Mouse (Mus musculus) heart, embryonic 13.5 days (tissue): Measurements from ENCODE around the gene Srprb. TPM values are rescaled to one million over a fixed set of nuclear protein-coding genes. Genes with fewer than 3 reads are reported as not detected.

ENCODE experiments used
- ATAC-seq: fragments of 200-750 bp; cut with Nextera tagmentation; 2 replicates; pipeline ENCODE4 v1.8.0; 2017; ENCODE audit warnings: moderate TSS enrichment; ENCODE audit not compliant: insufficient number of reproducible peaks, low FRiP score, low TSS enrichment; ENCODE audit errors: extremely low read depth
- H3K27ac ChIP-seq: fragments of 300-500 bp; sonication (generic); replicated peaks from 2 replicates; pipeline ENCODE4 v1.5.1; 2015; ENCODE audit warnings: moderate library complexity, mild to moderate bottlenecking, inconsistent platforms
- H3K27me3 ChIP-seq: fragments of 300-500 bp; sonication (generic); replicated peaks from 2 replicates; pipeline ENCODE4 v1.6.1; 2015; ENCODE audit warnings: mild to moderate bottlenecking, inconsistent platforms
- H3K36me3 ChIP-seq: fragments of 300-500 bp; sonication (generic); 2 replicates; pipeline ENCODE4 v1.6.1; 2015; ENCODE audit warnings: mild to moderate bottlenecking, inconsistent platforms
- H3K4me1 ChIP-seq: fragments of 300-500 bp; sonication (generic); 2 replicates; pipeline ENCODE4 v1.6.1; 2015; ENCODE audit warnings: inconsistent platforms
- H3K4me2 ChIP-seq: fragments of 300-500 bp; sonication (generic); 2 replicates; pipeline ENCODE4 v1.6.1; 2015; ENCODE audit warnings: inconsistent platforms, mild to moderate bottlenecking, moderate library complexity
- H3K4me3 ChIP-seq: fragments of 300-500 bp; sonication (generic); 2 replicates; pipeline ENCODE4 v1.5.1; 2015; ENCODE audit warnings: moderate library complexity, mild to moderate bottlenecking, inconsistent platforms
- H3K9ac ChIP-seq: fragments of 300-500 bp; sonication (generic); 2 replicates; pipeline ENCODE4 v1.6.1; 2015; ENCODE audit warnings: inconsistent platforms, mild to moderate bottlenecking, moderate library complexity
- H3K9me3 ChIP-seq: fragments of 300-500 bp; sonication (generic); 2 replicates; pipeline ENCODE4 v1.6.1; 2016; ENCODE audit warnings: inconsistent platforms
- WGBS: fragments of 180-500 bp; shearing (Covaris S2); methylation state at CpG from one replicate; pipeline ENCODE4 v1.1.7; 2015; ENCODE audit warnings: mixed read lengths; 5-methylcytosine and 5-hydroxymethylcytosine counted together
- polyA plus RNA-seq: library from polyadenylated mRNA; unstranded; fragments of >200 nt; fragmentation: Nextera tagmentation; extraction: Ambion mirVana; gene quantifications from 2 replicates; pipeline ENCODE4 v1.2.1, GENCODE M21; 2015

Gene Srprb
- polyA plus RNA-seq = 42.6 and 48.5 TPM in 2 replicates

- ATAC-seq = peak; percentile 97
- Histone ChIP-seq H3K9ac (peak within 1 kb of the TSS; percentile 95), H3K27ac (peak within 1 kb of the TSS; percentile 91), H3K27me3 (no peaks in the 10 kb centered on the region), H3K4me2 (peak within 1 kb of the TSS; percentile 86), H3K9me3 (no peaks in the 10 kb centered on the region), H3K36me3 (peaks cover 32% of the 10 kb centered on the region), H3K4me1 (peaks cover 7% of the 10 kb centered on the region), H3K4me3 (peak within 1 kb of the TSS; percentile 91)
- under 1% methylated on average over 45 of the region's 45 CpGs for WGBS
Observed at GRCm38 (mm10) chr9:103201561-103202260, at the start of gene Srprb. Gene Srprb (minus strand): TSS chr9:103202137.

- H3K9ac ChIP-seq = no peak overlapping the region
- no peaks in the 10 kb centered on the region for H3K36me3 ChIP-seq
- no peak overlapping the region for H3K4me3 ChIP-seq
- H3K9me3 ChIP-seq = peaks cover 3% of the 10 kb centered on the region
- WGBS = 23% methylated on average over 4 of the region's 4 CpGs
- ATAC-seq = no peak
- peaks cover 11% of the 10 kb centered on the region for H3K4me1 ChIP-seq
- no peak overlapping the region for H3K4me2 ChIP-seq
- H3K27ac ChIP-seq = no peak overlapping the region
- peaks cover 7% of the 10 kb centered on the region for H3K27me3 ChIP-seq
Observed at GRCm38 (mm10) chr9:103248618-103249017, 46.7 kb upstream of the Srprb start.

DNA sequence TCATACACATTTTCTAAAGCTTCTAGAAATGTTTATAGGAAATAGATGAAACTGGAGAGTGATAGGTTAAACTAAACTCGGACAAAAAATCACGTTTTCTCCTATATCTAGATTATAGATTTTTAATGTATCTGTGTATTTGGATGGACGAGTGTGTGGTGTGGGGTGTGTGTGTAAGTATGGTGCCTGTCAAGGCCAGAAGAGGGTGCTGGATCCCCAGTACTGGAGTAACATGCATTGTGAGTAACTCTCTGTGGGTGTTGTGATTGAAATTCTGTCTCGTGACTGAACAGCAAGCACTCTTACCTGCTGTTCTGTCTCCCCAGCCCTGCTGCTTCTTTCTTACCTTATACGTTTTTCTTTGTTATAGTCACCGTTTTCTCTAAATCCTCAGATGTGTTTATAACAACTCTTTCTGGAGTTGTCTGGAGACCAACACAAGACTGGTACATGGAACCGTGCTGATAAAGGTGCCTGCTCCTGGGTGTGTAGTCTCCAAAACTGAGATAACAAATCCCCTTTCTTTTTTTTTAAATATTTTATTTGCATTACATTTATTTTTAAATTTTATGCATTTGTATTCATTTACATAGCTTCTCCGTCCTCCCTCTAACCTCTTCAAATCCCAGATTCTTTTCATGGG, 44.7 kb upstream of the Srprb start:
- Histone ChIP-seq H3K9me3 (no peaks in the 10 kb centered on the region), H3K27me3 (peaks cover 13% of the 10 kb centered on the region), H3K36me3 (no peaks in the 10 kb centered on the region), H3K27ac (no peak overlapping the region), H3K4me3 (no peak overlapping the region), H3K4me2 (no peak overlapping the region), H3K9ac (no peak overlapping the region), H3K4me1 (peaks cover 7% of the 10 kb centered on the region)
- ATAC-seq = no peak
- WGBS = 73% methylated on average over 8 of the region's 8 CpGs

DNA sequence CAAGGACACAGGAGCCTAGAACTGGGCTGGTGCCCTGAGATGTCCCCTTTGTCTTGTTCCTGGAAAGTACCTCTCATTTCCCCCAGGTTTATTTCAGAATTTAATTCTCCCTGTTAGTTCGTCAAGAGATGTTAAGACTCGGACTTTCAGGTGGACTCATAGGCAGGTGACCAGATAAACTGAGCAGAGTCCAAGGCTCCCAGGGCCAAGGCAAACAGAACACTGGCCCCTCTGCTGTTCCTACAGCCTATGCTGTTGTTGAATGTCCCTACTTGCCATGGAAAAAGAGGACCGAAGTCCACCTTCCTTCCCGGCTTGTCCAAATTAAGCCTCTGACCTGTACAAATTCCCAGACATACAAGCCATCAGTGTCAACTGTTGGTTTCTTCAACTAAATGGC, 41.7 kb upstream of the Srprb start:
- H3K36me3 ChIP-seq = no peaks in the 10 kb centered on the region
- no peak overlapping the region for H3K9ac ChIP-seq
- no peak overlapping the region for H3K27ac ChIP-seq
- no peak overlapping the region for H3K4me2 ChIP-seq
- ATAC-seq = no peak
- no peak overlapping the region for H3K4me3 ChIP-seq
- WGBS = 88% methylated on average over 4 of the region's 4 CpGs
- no peaks in the 10 kb centered on the region for H3K9me3 ChIP-seq
- peaks cover 4% of the 10 kb centered on the region for H3K4me1 ChIP-seq
- H3K27me3 ChIP-seq = peaks cover 17% of the 10 kb centered on the region

GRCm38 (mm10) chr9:103241206-103241605, 39.3 kb upstream of the Srprb start:
- Histone ChIP-seq H3K36me3 (no peaks in the 10 kb centered on the region), H3K4me2 (no peak overlapping the region), H3K4me3 (no peak overlapping the region), H3K27me3 (0 out of 2 replicates have a peak, but pooled peaks cover 9% of the 10 kb centered on the region), H3K9ac (no peak overlapping the region), H3K9me3 (no peaks in the 10 kb centered on the region), H3K27ac (no peak overlapping the region), H3K4me1 (no peaks in the 10 kb centered on the region)
- ATAC-seq = no peak
- 65% methylated on average over 2 of the region's 2 CpGs for WGBS

DNA sequence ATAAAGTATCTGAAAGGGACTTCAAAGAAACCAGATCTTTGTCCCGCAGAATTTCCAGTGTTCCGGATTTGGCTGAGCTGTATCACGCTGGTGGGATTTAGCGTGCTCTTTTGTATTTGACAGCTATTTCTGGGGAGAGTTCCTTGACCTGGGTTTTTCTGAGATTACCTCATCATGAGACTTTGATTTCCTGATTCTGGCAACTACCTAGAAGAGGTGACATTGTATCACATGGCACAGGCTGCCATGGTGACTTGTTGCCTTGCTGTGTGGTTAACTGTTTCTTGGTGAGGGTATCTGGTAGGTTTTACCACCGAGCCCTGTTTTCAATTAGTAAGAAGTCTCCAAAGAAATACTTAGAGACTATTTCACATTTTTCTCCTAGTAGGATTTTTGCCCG, 37.5 kb upstream of the Srprb start:
- no peaks in the 10 kb centered on the region for H3K9me3 ChIP-seq
- 0 out of 2 replicates have a peak, but pooled peaks cover 9% of the 10 kb centered on the region for H3K27me3 ChIP-seq
- no peak overlapping the region for H3K27ac ChIP-seq
- no peak for ATAC-seq
- H3K4me3 ChIP-seq = no peak overlapping the region
- no peak overlapping the region for H3K4me2 ChIP-seq
- H3K4me1 ChIP-seq = no peaks in the 10 kb centered on the region
- no peaks in the 10 kb centered on the region for H3K36me3 ChIP-seq
- H3K9ac ChIP-seq = no peak overlapping the region
- WGBS = 76% methylated on average over 6 of the region's 6 CpGs

DNA sequence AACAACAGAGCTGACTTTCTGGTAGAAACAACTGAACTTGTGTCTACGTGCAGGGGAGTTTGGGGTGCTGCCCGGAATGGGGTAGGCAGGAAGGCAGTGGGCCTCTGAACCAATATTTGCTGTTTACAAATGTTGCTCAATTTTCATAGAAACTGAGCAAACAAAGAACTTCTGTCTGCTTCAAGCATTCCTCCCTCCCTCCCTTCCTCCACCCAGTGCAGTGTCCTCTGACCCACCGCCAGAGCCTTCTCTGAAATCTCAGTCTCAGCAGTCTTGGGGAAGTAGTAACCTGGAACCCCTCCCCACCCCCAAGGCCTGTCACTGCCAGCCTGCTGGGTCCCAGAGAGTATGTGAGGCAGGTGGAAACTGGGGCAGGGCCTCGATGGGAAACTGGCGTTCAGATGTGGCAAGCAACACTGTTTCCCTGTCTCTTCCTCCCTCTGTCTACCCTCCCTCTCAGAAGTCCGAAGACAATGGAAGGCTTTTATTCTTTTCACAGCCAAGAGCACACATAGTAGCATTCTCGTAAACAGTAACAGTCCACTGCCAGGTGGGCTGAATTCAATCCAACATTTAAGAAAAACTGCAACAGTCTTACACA, 32.7 kb upstream of the Srprb start:
- peaks cover 13% of the 10 kb centered on the region for H3K4me1 ChIP-seq
- no peak overlapping the region for H3K27ac ChIP-seq
- no peak for ATAC-seq
- no peaks in the 10 kb centered on the region for H3K9me3 ChIP-seq
- no peak overlapping the region for H3K4me2 ChIP-seq
- no peak overlapping the region for H3K4me3 ChIP-seq
- H3K9ac ChIP-seq = no peak overlapping the region
- H3K27me3 ChIP-seq = no peaks in the 10 kb centered on the region
- 67% methylated on average over 7 of the region's 7 CpGs for WGBS
- H3K36me3 ChIP-seq = no peaks in the 10 kb centered on the region

DNA sequence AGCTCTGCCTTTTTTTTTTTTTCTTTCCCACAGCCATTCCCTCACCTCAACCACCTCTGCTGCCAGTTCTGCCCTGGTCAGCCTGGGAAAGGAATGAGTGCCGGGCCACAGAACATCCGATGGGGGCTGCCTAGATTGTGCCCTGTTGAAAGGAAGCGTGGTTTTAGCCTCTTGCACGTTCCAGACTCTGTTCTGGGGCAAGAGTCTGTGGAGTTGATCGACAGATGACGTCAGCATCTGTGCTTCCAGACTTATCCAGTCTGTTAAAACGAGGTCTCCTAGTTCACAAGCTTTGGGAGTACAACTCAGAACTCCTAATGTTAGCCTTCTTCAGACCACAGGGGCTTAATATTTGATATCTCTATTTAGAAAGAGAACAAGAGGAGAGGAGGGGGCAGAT, 32.1 kb upstream of the Srprb start:
- no peak overlapping the region for H3K27ac ChIP-seq
- no peak for ATAC-seq

DNA sequence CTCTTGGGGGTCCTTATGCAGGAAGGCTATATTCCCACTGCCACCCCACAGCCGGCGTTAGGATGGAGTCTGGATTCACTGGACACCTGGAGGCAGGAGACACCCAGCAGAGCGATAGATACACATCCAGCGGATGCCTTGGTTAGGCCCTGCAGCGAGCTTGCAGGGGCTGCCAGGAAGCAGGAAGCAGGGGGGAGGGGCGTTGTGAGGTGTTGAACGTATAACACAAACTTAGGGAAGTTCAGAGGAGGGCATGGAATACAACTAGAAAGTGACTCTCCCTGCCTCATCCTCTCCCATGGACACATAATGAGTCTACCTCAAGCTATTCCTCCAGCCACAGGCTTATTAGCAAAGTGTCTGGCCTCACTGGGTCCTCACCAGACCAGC, 31.1 kb upstream of the Srprb start:
- H3K27ac ChIP-seq = no peak overlapping the region
- no peak overlapping the region for H3K9ac ChIP-seq
- no peak overlapping the region for H3K4me2 ChIP-seq
- 41% methylated on average over 7 of the region's 7 CpGs for WGBS
- peaks cover 13% of the 10 kb centered on the region for H3K4me1 ChIP-seq
- ATAC-seq = no peak; the same call in 1 of the 2 replicates
- H3K9me3 ChIP-seq = no peaks in the 10 kb centered on the region
- peaks cover under 1% of the 10 kb centered on the region; the same call in 1 of the 2 replicates for H3K27me3 ChIP-seq
- no peaks in the 10 kb centered on the region for H3K36me3 ChIP-seq
- no peak overlapping the region for H3K4me3 ChIP-seq

More for the DNA sequence above, 32.1 kb upstream of the Srprb start:
- Histone ChIP-seq H3K9ac (peak overlapping the region; percentile 24; the same call in 1 of the 2 replicates), H3K4me2 (no peak overlapping the region), H3K9me3 (no peaks in the 10 kb centered on the region), H3K4me3 (no peak overlapping the region), H3K27me3 (no peaks in the 10 kb centered on the region), H3K36me3 (no peaks in the 10 kb centered on the region), H3K4me1 (peaks cover 13% of the 10 kb centered on the region)
- 52% methylated on average over 7 of the region's 7 CpGs for WGBS

DNA sequence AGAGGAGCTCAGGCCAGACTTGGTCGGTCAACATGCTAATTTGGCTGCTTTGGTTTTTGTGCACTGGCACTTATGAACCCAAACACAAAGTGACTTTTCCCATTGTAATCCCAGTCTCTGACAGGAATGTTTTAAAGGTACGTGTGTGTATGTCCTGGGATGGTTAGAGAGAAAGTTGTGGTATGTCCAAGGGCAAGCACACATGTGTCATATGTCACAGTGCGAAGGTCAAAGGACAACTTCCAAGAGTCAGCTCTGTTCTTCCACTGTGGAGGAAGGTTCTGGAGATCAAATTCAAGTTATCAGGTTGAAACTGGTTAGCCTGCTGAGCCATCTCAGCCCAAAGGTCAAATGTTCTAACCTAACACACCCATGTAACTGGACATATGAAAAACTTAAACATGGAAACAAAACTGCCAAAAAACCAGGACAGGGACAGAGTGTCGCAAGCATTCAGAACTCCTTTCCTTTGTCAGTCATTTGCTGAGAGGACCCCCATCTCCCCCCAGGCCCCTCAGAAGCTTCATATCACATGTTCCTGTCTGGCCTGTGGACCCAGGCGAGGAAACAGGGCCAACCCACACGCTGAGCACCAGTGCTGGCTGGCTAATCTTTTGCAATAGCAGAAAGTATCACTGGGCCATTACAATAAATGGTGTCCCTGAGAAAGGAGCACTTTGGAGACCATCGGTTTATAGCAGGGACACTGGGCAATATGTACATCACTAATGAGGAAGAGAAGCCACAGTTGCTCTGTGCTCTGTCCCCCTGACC, 30.5 kb upstream of the Srprb start:
- Histone ChIP-seq H3K4me3 (no peak overlapping the region), H3K9me3 (no peaks in the 10 kb centered on the region), H3K27me3 (peaks cover 6% of the 10 kb centered on the region; the same call in 1 of the 2 replicates), H3K27ac (no peak overlapping the region), H3K4me2 (no peak overlapping the region), H3K36me3 (no peaks in the 10 kb centered on the region), H3K9ac (no peak overlapping the region), H3K4me1 (peaks cover 13% of the 10 kb centered on the region)
- ATAC-seq = no peak
- WGBS = 86% methylated on average over 7 of the region's 7 CpGs
